Mouse (Mus musculus) liver, adult 2 months (tissue): ENCODE results near the gene Bmx.

Source experiments
- CTCF ChIP-seq: fragments of 200-500 bp; IDR thresholded peaks from 2 replicates; pipeline ENCODE4 v1.5.1; 2011; ENCODE audit warnings: low read depth, low read length, control low read depth
- POLR2A ChIP-seq: fragments of 200-500 bp; IDR thresholded peaks from 2 replicates; pipeline ENCODE4 v1.6.1; 2011; ENCODE audit warnings: low read length, control low read depth; ENCODE audit not compliant: insufficient read depth; ENCODE audit errors: extremely low read depth

DNA sequence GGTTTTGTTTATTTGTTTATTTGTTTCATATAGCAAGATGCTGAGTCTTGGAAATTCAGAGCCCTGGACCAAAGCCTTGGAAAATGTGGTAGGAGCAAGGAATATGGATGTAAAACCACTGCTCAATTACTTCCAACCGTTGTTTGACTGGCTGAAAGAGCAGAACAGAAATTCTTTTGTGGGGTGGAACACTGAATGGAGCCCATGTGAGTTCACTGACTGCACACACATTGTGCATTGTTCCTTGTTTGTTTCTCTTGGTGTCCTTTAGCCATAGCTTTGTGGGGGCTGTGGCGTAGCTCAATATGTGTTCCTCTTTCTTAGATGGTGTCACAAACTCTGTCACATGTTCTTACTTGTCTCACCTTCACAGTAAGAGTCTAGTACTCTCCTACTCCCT is 82.2 kb downstream of the Bmx start:
- TF ChIP-seq POLR2A (no peak), CTCF (no peak)
